Mouse (Mus musculus): ENCODE measurements at regions not wholly inside any gene's neighbourhood (a gene's known extent, or its start where the extent isn't known, plus 50 kb on each side); places are given as distances from the start of the nearest gene placed in this dataset.

DNA sequence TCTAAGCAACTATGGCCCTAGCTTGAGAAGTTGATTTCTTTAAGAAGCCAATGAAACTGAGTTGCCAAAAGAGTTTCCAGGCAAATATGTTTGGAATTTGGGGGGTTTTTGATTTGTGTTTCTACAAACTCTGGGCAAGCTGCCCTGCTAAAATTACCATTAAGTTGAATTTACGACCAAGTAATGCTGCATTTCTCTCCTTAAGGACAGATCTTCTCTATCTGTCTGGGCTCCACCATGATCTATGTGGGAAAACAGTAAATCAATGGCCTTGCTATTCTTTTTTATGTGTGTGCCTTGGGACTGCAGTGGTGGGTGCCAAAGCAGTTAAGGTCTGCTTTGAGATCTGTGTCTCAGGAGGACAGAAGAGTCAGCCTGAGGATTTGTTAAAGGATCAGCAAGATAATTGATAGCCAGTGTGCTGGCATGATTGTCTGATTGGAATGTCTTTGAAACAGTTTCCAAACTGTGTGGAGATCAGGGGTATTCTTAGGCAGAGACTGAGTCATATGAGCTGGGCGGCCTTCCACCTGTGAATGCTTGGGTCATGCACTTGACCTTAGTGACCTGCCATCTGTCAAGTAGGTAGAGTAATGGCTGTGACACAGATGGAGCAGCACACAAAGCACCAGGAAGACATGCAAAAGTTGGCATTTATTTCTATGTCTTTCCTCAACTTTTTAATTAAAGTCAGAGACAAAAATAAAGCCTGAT, 91.1 kb upstream of the Pmch start:
- DNase-seq (ENCODE audit: extremely low spot score in 1 of 2, low spot score in 1 of 2): no peak

DNA sequence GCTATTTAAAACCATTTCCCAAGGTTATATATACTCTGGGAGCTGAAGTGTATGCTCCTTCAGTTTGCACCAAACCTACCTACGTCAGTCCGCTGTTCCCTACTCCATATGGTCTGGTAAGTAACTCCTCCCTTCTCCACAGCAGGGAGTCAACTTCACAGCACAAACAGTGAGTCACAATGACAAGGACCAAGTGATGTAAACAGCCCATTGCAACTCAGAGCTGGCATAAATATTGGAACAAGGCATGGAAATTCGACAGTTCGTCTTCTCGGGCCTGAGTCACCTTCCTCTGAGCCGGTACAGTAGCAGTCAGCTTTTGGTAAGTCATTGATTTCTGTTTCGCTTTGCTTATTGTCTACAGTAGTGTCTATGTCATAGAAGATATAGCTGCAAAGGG, 82.2 kb upstream of the Pmch start:
- peak in 1 of 2 experiments; percentile 16 for DNase-seq (ENCODE audit: extremely low spot score in 1 of 2, low spot score in 1 of 2)

DNA sequence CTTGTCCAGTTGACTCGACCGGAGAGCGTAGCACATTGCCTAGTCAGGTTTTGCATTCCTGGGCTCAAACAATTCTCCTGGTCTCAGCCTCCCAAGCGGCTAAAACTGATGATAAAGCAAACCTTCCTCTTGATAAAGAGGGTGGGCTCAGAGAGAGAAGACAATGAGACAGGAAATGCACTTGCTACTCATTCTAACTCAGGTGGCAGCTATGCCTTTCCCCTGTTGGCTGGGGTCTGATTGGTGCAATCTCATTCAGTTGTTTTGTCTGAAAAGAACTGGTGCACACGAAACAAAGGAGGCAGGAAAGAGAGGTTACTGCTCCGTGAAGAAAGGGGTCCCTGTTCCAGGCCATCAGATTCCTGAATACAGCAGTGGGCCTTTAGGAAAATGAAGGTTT, 80.0 kb upstream of the Pmch start:
- DNase-seq (ENCODE audit: extremely low spot score in 1 of 2, low spot score in 1 of 2): no peak

DNA sequence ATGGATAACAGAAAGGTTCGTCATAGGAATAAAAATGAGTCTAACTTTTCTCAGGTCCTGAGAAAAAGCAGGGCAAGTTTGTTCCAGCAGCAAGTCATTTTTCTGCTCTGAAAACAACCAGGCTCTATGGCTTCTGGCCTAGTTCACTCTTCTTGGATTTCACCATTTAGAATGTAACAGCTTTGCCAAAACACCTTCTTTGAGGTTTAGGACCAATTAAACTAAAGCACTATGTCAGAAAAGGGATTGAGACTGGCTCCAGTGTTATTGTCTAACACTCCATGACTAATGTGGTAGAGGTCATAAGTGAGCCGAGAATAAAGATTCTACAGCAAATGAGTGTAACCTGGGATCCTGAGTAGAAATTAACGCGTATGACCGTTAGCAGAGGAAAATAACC, 58.9 kb upstream of the Pmch start:
- no peak for DNase-seq (ENCODE audit: extremely low spot score in 1 of 2, low spot score in 1 of 2)

Measured in frontal cortex, adult 2 months (tissue).